Mouse (Mus musculus): ENCODE data around the gene Adgra1. TPM values are rescaled to one million over a fixed set of nuclear protein-coding genes. Genes with fewer than 3 reads are reported as not detected.

Adgra1 gene
- polyA plus RNA-seq, 1 experiment from 2014 or later: 0.50 TPM

DNA sequence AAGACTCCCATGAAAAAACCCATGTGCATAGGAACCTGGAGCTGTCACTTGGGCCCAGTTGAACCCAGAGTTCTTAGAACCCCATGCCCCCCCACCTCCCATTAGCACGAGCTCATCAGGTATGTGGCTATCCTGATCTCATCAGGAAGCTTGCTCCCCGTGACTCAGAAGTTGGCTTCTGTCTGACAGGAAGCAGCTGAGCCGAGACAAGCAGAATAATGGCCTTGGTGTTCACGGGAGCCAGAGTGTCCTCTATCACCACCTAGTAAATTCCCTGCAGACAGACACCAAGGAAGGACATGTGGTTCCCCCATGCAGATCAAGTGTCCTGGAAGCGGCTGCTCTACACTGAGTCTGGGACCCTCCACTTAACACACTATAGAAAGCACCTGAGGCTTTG, 9.8 kb downstream of the Adgra1 start:
- no peak overlapping the region for H3K4me3 ChIP-seq (replicated peaks; ENCODE audit: low read depth, low read length)
- no peaks in the 10 kb centered on the region for H3K36me3 ChIP-seq (ENCODE audit: insufficient read depth, low read length)
- no peaks in the 10 kb centered on the region for H3K4me1 ChIP-seq (replicated peaks; ENCODE audit: insufficient read depth, low read length)
- DNase-seq (ENCODE audit: low spot score) (no peak), ATAC-seq (replicated peaks; ENCODE audit: low FRiP score, low read depth) (no peak)
- no peak overlapping the region for H3K27ac ChIP-seq
- WGBS: 8% methylated on average over 5 of the region's 5 CpGs
- H3K9ac ChIP-seq (ENCODE audit: low read depth, low read length): no peak overlapping the region
- TF ChIP-seq CTCF (IDR thresholded peaks at IDR 0.05; ENCODE audit: low read depth): no peak
- no peaks in the 10 kb centered on the region for H3K9me3 ChIP-seq (replicated peaks; ENCODE audit: low read length)
- H3K27me3 ChIP-seq (ENCODE audit: insufficient read depth, low read length): no peaks in the 10 kb centered on the region
- H3K4me2 ChIP-seq (ENCODE audit: low read length): no peak overlapping the region

GRCm38 (mm10) chr7:139845101-139845500, 11.1 kb downstream of the Adgra1 start:
- no peaks in the 10 kb centered on the region for H3K4me1 ChIP-seq (replicated peaks; ENCODE audit: insufficient read depth, low read length)
- no peak overlapping the region for H3K4me2 ChIP-seq (ENCODE audit: low read length)
- no peaks in the 10 kb centered on the region for H3K36me3 ChIP-seq (ENCODE audit: insufficient read depth, low read length)
- no peak for TF ChIP-seq CTCF (IDR thresholded peaks at IDR 0.05; ENCODE audit: low read depth)
- ATAC-seq (replicated peaks; ENCODE audit: low FRiP score, low read depth) (no peak), DNase-seq (ENCODE audit: low spot score) (no peak)
- 79% methylated on average over 2 of the region's 2 CpGs for WGBS
- no peak overlapping the region for H3K9ac ChIP-seq (ENCODE audit: low read depth, low read length)
- no peak overlapping the region for H3K4me3 ChIP-seq (replicated peaks; ENCODE audit: low read depth, low read length)
- no peak overlapping the region for H3K27ac ChIP-seq
- no peaks in the 10 kb centered on the region for H3K9me3 ChIP-seq (replicated peaks; ENCODE audit: low read length)
- no peaks in the 10 kb centered on the region for H3K27me3 ChIP-seq (ENCODE audit: insufficient read depth, low read length)

DNA sequence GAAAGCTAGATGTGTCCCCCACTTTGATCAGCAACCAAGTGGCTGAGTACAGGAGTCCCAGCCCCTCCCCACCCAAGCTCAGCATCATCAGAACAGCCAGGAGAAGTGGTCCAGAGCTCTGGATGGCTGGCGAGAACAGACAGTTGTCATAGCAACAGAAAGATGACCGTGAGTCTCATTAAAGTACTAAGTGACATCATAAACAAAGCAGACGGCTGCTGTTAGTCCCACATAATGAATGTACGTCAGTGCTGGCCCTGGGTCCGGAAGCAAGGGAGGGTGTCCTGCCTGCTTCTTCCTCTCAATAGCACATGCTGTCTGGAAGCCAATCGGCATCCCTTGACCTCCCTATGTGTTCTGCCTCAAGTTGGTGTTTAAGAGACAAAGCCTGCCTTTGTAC, 16.2 kb downstream of the Adgra1 start:
- no peak for ATAC-seq (replicated peaks; ENCODE audit: low FRiP score, low read depth)
- H3K27me3 ChIP-seq (ENCODE audit: insufficient read depth, low read length): no peaks in the 10 kb centered on the region
- no peaks in the 10 kb centered on the region for H3K4me1 ChIP-seq (replicated peaks; ENCODE audit: insufficient read depth, low read length)
- no peaks in the 10 kb centered on the region for H3K9me3 ChIP-seq (replicated peaks; ENCODE audit: low read length)
- H3K27ac ChIP-seq: no peak overlapping the region
- H3K9ac ChIP-seq (ENCODE audit: low read depth, low read length): no peak overlapping the region
- no peak overlapping the region for H3K4me2 ChIP-seq (ENCODE audit: low read length)
- TF ChIP-seq CTCF (IDR thresholded peaks at IDR 0.05; ENCODE audit: low read depth): no peak
- H3K36me3 ChIP-seq (ENCODE audit: insufficient read depth, low read length): no peaks in the 10 kb centered on the region
- WGBS: 27% methylated on average over 6 of the region's 6 CpGs
- no peak for DNase-seq (ENCODE audit: low spot score)
- H3K4me3 ChIP-seq (replicated peaks; ENCODE audit: low read depth, low read length): no peak overlapping the region

DNA sequence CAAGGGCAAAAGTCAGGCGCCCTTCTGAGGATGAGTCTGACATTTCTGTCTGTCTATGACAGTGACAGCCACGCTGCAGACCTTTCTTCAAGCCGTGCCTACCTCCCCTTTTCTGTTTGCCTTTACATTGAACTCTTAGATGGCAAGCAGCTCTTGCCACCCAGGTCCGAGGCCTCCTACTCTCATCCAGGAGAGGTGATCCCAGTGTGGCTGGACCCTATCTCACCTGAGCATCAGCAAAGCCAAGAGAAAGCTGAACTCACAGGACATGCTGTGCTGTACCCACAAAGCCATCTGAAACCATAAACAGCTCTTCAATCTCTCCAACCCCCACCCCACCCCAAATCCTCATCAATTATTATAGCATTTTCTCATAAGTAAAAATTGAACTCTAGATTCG, 16.7 kb downstream of the Adgra1 start:
- Histone ChIP-seq H3K36me3 (ENCODE audit: insufficient read depth, low read length) (no peaks in the 10 kb centered on the region), H3K9me3 (replicated peaks; ENCODE audit: low read length) (no peaks in the 10 kb centered on the region), H3K4me1 (replicated peaks; ENCODE audit: insufficient read depth, low read length) (no peaks in the 10 kb centered on the region), H3K4me3 (replicated peaks; ENCODE audit: low read depth, low read length) (no peak overlapping the region), H3K27ac (no peak overlapping the region), H3K27me3 (ENCODE audit: insufficient read depth, low read length) (no peaks in the 10 kb centered on the region), H3K4me2 (ENCODE audit: low read length) (no peak overlapping the region), H3K9ac (ENCODE audit: low read depth, low read length) (no peak overlapping the region)
- DNase-seq (ENCODE audit: low spot score): no peak
- TF ChIP-seq CTCF (IDR thresholded peaks at IDR 0.05; ENCODE audit: low read depth): no peak
- ATAC-seq (replicated peaks; ENCODE audit: low FRiP score, low read depth): no peak
- 73% methylated on average over 5 of the region's 5 CpGs for WGBS

- DNase-seq (ENCODE audit: low spot score): no peak
- Histone ChIP-seq H3K9me3 (replicated peaks; ENCODE audit: low read length) (no peaks in the 10 kb centered on the region), H3K27me3 (ENCODE audit: insufficient read depth, low read length) (no peaks in the 10 kb centered on the region), H3K36me3 (ENCODE audit: insufficient read depth, low read length) (no peaks in the 10 kb centered on the region), H3K4me2 (ENCODE audit: low read length) (no peak overlapping the region), H3K9ac (ENCODE audit: low read depth, low read length) (no peak overlapping the region), H3K4me3 (replicated peaks; ENCODE audit: low read depth, low read length) (no peak overlapping the region), H3K27ac (no peak overlapping the region), H3K4me1 (replicated peaks; ENCODE audit: insufficient read depth, low read length) (no peaks in the 10 kb centered on the region)
- WGBS: 51% methylated on average over 6 of the region's 6 CpGs
- TF ChIP-seq CTCF (IDR thresholded peaks at IDR 0.05; ENCODE audit: low read depth): no peak
- ATAC-seq (replicated peaks; ENCODE audit: low FRiP score, low read depth): no peak
Observed at GRCm38 (mm10) chr7:139851098-139851497, 17.1 kb downstream of the Adgra1 start.

DNA sequence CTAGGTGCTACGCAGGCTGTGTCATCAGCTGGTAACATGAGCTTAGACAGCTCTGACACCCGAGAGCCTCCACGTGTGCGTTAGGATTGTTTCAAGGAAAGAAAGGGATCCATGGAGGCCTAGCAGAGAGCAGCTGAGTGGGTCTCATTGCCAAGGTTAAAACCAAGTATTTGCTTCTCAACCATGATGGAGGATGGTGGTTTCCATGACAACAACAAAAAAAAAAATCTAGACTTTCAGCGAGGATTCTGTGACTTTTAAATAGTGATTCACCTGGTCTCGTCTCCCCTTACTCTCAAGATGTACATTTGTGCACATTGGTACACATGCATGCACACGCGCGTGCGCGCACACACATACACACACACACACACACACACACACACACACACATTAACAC, 21.3 kb downstream of the Adgra1 start:
- ATAC-seq (replicated peaks; ENCODE audit: low FRiP score, low read depth) (no peak), DNase-seq (ENCODE audit: low spot score) (no peak)
- Histone ChIP-seq H3K9me3 (replicated peaks; ENCODE audit: low read length) (no peaks in the 10 kb centered on the region), H3K4me3 (replicated peaks; ENCODE audit: low read depth, low read length) (no peak overlapping the region), H3K4me1 (replicated peaks; ENCODE audit: insufficient read depth, low read length) (no peaks in the 10 kb centered on the region), H3K27me3 (ENCODE audit: insufficient read depth, low read length) (no peaks in the 10 kb centered on the region), H3K4me2 (ENCODE audit: low read length) (no peak overlapping the region), H3K36me3 (ENCODE audit: insufficient read depth, low read length) (no peaks in the 10 kb centered on the region), H3K27ac (no peak overlapping the region), H3K9ac (ENCODE audit: low read depth, low read length) (no peak overlapping the region)
- no peak for TF ChIP-seq CTCF (IDR thresholded peaks at IDR 0.05; ENCODE audit: low read depth)
- WGBS: 64% methylated on average over 11 of the region's 11 CpGs

- ATAC-seq (replicated peaks; ENCODE audit: low FRiP score, low read depth): no peak
- Histone ChIP-seq H3K27me3 (ENCODE audit: insufficient read depth, low read length) (no peaks in the 10 kb centered on the region), H3K9me3 (replicated peaks; ENCODE audit: low read length) (no peaks in the 10 kb centered on the region), H3K4me3 (replicated peaks; ENCODE audit: low read depth, low read length) (no peak overlapping the region), H3K36me3 (ENCODE audit: insufficient read depth, low read length) (no peaks in the 10 kb centered on the region), H3K27ac (no peak overlapping the region), H3K4me2 (ENCODE audit: low read length) (no peak overlapping the region), H3K9ac (ENCODE audit: low read depth, low read length) (no peak overlapping the region), H3K4me1 (replicated peaks; ENCODE audit: insufficient read depth, low read length) (no peaks in the 10 kb centered on the region)
- TF ChIP-seq CTCF (IDR thresholded peaks at IDR 0.05; ENCODE audit: low read depth): peak; percentile 91
- peak; percentile 70 for DNase-seq (ENCODE audit: low spot score)
- WGBS: 25% methylated on average over 3 of the region's 3 CpGs
Observed at GRCm38 (mm10) chr7:139861411-139861810, 27.4 kb downstream of the Adgra1 start.

Measured in kidney, postnatal 0 days (tissue).